Mouse (Mus musculus): ENCODE results near the gene Kcnj3. TPM values are rescaled to one million over a fixed set of nuclear protein-coding genes. Genes with fewer than 3 reads are reported as not detected.

The Kcnj3 gene
- polyA plus RNA-seq, 1 experiment = not detected

DNA sequence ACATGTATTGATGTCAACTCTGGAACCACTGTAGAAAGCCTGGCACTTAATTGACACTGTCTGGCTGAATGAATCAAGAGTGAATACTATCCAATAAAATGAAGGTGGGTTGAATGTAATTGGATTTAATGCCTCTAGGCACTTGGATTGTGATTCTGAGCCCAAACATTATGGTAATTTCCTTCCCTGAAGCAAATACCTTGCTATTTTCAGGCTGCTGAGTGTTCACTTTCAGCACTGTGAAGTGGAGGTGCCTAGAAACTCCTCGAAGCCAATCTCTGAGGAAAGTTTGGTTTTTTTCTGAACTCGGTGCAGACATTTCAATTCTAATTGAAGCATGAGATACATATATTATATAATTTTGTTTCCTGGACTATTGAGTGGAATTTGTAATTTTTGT lies 99.2 kb downstream of the Kcnj3 start:
- no peak for TF ChIP-seq MAX (IDR thresholded peaks at IDR 0.05; ENCODE audit: low read depth)
- TF ChIP-seq CEBPB (IDR thresholded peaks at IDR 0.05; ENCODE audit: insufficient read depth, poor library complexity, severe bottlenecking) = no peak
- TF ChIP-seq POLR2AphosphoS2 (IDR thresholded peaks at IDR 0.05; ENCODE audit: insufficient read length, low read depth) = no peak
- TF ChIP-seq TCF12 (IDR thresholded peaks at IDR 0.05; ENCODE audit: insufficient read depth, poor library complexity, severe bottlenecking) = no peak
- TF ChIP-seq USF1 (IDR thresholded peaks at IDR 0.05; ENCODE audit: low read depth) = no peak
- no peak for TF ChIP-seq MYOG (IDR thresholded peaks at IDR 0.05; ENCODE audit: control insufficient read depth in 1 of 3, insufficient read depth in 1 of 3, insufficient read length in 2 of 3, low read depth in 2 of 3)
- TF ChIP-seq TCF3 (IDR thresholded peaks at IDR 0.05; ENCODE audit: insufficient read length, low read depth) = no peak
- no peak for TF ChIP-seq POLR2A (IDR thresholded peaks at IDR 0.05; ENCODE audit: insufficient read length, low read depth)
- no peak for TF ChIP-seq E2F4 (IDR thresholded peaks at IDR 0.05; ENCODE audit: insufficient read depth)
- TF ChIP-seq SRF (IDR thresholded peaks at IDR 0.05; ENCODE audit: control insufficient read depth, insufficient read length, low read depth) = no peak
- TF ChIP-seq MYOD1 (IDR thresholded peaks at IDR 0.05; ENCODE audit: control insufficient read depth in 1 of 3, insufficient read length in 2 of 3, low read depth in 2 of 3) = no peak
- no peak for TF ChIP-seq REST (IDR thresholded peaks at IDR 0.05; ENCODE audit: insufficient read depth, insufficient read length)
- Histone ChIP-seq H3K4me3 (no peak overlapping the region), H3K36me3 (ENCODE audit: control insufficient read depth, insufficient read depth) (no peaks in the 10 kb centered on the region), H3K4me2 (ENCODE audit: low read depth) (no peak overlapping the region), H3K79me2 (ENCODE audit: control insufficient read depth, insufficient read depth) (no peaks in the 10 kb centered on the region), H3K27me3 (ENCODE audit: control insufficient read depth, insufficient read depth, insufficient read length) (no peaks in the 10 kb centered on the region), H3ac (ENCODE audit: control insufficient read depth, insufficient read length) (no peak overlapping the region)

DNA sequence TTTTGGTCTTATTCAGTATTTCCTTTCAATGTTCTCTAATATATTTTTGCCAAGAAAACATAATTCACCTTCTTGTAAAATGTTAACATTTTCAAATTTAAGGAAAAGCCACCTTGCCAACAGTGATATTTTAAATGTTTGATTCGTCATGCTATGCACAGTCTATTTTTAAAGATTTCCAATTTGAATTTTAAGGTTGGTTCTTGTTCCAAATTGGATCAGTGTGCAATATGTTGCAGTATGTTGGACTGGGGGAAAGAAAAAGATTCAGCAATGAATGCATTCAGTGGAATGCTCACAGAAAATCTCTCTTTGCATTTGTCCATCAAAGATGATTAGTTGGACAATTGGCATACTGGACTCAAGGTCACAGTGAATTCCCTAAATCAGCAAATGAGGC lies 99.7 kb downstream of the Kcnj3 start:
- no peaks in the 10 kb centered on the region for H3K27me3 ChIP-seq (ENCODE audit: control insufficient read depth, insufficient read depth, insufficient read length)
- no peaks in the 10 kb centered on the region for H3K36me3 ChIP-seq (ENCODE audit: control insufficient read depth, insufficient read depth)
- H3ac ChIP-seq (ENCODE audit: control insufficient read depth, insufficient read length) = no peak overlapping the region
- H3K4me3 ChIP-seq = no peak overlapping the region
- TF ChIP-seq MAX (IDR thresholded peaks at IDR 0.05; ENCODE audit: low read depth) = no peak
- TF ChIP-seq POLR2A (IDR thresholded peaks at IDR 0.05; ENCODE audit: insufficient read length, low read depth) = no peak
- TF ChIP-seq CEBPB (IDR thresholded peaks at IDR 0.05; ENCODE audit: insufficient read depth, poor library complexity, severe bottlenecking) = no peak
- no peak for TF ChIP-seq E2F4 (IDR thresholded peaks at IDR 0.05; ENCODE audit: insufficient read depth)
- no peak for TF ChIP-seq USF1 (IDR thresholded peaks at IDR 0.05; ENCODE audit: low read depth)
- no peak for TF ChIP-seq MYOG (IDR thresholded peaks at IDR 0.05; ENCODE audit: control insufficient read depth in 1 of 3, insufficient read depth in 1 of 3, insufficient read length in 2 of 3, low read depth in 2 of 3)
- no peak for TF ChIP-seq TCF3 (IDR thresholded peaks at IDR 0.05; ENCODE audit: insufficient read length, low read depth)
- no peak for TF ChIP-seq TCF12 (IDR thresholded peaks at IDR 0.05; ENCODE audit: insufficient read depth, poor library complexity, severe bottlenecking)
- TF ChIP-seq SRF (IDR thresholded peaks at IDR 0.05; ENCODE audit: control insufficient read depth, insufficient read length, low read depth) = no peak
- TF ChIP-seq REST (IDR thresholded peaks at IDR 0.05; ENCODE audit: insufficient read depth, insufficient read length) = no peak
- no peak for TF ChIP-seq MYOD1 (IDR thresholded peaks at IDR 0.05; ENCODE audit: control insufficient read depth in 1 of 3, insufficient read length in 2 of 3, low read depth in 2 of 3)
- H3K79me2 ChIP-seq (ENCODE audit: control insufficient read depth, insufficient read depth) = no peaks in the 10 kb centered on the region
- H3K4me2 ChIP-seq (ENCODE audit: low read depth) = no peak overlapping the region

DNA sequence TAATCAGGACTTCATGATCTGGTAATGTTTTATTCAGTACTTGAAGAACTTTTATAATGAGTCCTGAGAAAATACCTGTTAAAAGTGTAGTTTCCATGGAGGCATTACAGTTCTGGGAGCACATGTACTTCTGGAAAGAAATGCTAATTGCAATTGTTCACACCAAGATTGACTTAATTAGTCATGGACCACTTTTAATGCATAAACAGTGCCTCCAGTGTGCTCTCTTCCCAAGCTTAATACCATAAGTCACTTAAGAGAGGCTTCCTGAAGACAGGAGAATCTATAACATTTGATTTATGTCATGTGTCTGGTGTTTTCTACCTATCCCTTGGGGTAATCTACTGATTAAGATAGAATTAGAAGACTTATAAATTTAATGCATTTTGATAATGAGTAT lies 111.8 kb downstream of the Kcnj3 start:
- Histone ChIP-seq H3K36me3 (ENCODE audit: control insufficient read depth, insufficient read depth) (no peaks in the 10 kb centered on the region), H3K27me3 (ENCODE audit: control insufficient read depth, insufficient read depth, insufficient read length) (no peaks in the 10 kb centered on the region), H3K4me2 (ENCODE audit: low read depth) (no peak overlapping the region), H3K79me2 (ENCODE audit: control insufficient read depth, insufficient read depth) (no peaks in the 10 kb centered on the region), H3K4me3 (no peak overlapping the region), H3ac (ENCODE audit: control insufficient read depth, insufficient read length) (no peak overlapping the region)
- TF ChIP-seq POLR2AphosphoS2 (IDR thresholded peaks at IDR 0.05; ENCODE audit: insufficient read length, low read depth) (no peak), REST (IDR thresholded peaks at IDR 0.05; ENCODE audit: insufficient read depth, insufficient read length) (no peak), MYOD1 (IDR thresholded peaks at IDR 0.05; ENCODE audit: control insufficient read depth in 1 of 3, insufficient read length in 2 of 3, low read depth in 2 of 3) (no peak), E2F4 (IDR thresholded peaks at IDR 0.05; ENCODE audit: insufficient read depth) (no peak), TCF3 (IDR thresholded peaks at IDR 0.05; ENCODE audit: insufficient read length, low read depth) (no peak), SRF (IDR thresholded peaks at IDR 0.05; ENCODE audit: control insufficient read depth, insufficient read length, low read depth) (no peak), MYOG (IDR thresholded peaks at IDR 0.05; ENCODE audit: control insufficient read depth in 1 of 3, insufficient read depth in 1 of 3, insufficient read length in 2 of 3, low read depth in 2 of 3) (no peak), TCF12 (IDR thresholded peaks at IDR 0.05; ENCODE audit: insufficient read depth, poor library complexity, severe bottlenecking) (no peak), CEBPB (IDR thresholded peaks at IDR 0.05; ENCODE audit: insufficient read depth, poor library complexity, severe bottlenecking) (no peak), USF1 (IDR thresholded peaks at IDR 0.05; ENCODE audit: low read depth) (no peak), MAX (IDR thresholded peaks at IDR 0.05; ENCODE audit: low read depth) (no peak), POLR2A (IDR thresholded peaks at IDR 0.05; ENCODE audit: insufficient read length, low read depth) (no peak)

DNA sequence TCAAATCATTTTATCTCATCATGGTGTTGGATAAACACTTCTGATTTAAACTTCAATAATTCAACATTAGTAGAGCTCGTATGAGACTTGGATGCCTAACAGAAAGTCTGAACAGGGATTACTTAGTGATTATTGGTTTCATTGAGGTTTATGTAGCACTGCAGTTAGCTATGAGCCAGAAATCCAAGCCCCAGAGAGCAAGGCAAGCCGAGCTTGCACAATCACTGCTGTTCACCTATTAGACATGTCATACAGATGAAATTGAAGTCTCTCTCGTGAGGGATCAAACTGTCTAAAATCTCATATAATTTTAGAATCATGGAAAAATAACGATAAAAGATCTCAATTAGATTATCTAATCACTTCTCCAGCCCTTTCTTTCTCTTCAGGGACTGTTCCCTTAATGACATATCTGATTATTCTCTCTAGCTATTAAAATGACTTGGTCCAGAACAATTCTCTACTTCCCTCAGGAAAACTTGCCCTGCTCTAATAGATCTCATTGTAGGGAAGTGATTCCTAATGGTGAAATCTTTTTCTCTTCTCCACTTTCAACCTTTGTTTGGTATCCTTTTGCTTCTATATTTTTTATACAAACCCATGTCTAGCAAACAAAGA lies 122.7 kb downstream of the Kcnj3 start:
- Histone ChIP-seq H3K4me3 (no peak overlapping the region), H3K27me3 (ENCODE audit: control insufficient read depth, insufficient read depth, insufficient read length) (no peaks in the 10 kb centered on the region), H3ac (ENCODE audit: control insufficient read depth, insufficient read length) (no peak overlapping the region), H3K79me2 (ENCODE audit: control insufficient read depth, insufficient read depth) (no peaks in the 10 kb centered on the region), H3K36me3 (ENCODE audit: control insufficient read depth, insufficient read depth) (no peaks in the 10 kb centered on the region), H3K4me2 (ENCODE audit: low read depth) (no peak overlapping the region)
- TF ChIP-seq POLR2AphosphoS2 (IDR thresholded peaks at IDR 0.05; ENCODE audit: insufficient read length, low read depth) (no peak), TCF12 (IDR thresholded peaks at IDR 0.05; ENCODE audit: insufficient read depth, poor library complexity, severe bottlenecking) (no peak), TCF3 (IDR thresholded peaks at IDR 0.05; ENCODE audit: insufficient read length, low read depth) (no peak)

DNA sequence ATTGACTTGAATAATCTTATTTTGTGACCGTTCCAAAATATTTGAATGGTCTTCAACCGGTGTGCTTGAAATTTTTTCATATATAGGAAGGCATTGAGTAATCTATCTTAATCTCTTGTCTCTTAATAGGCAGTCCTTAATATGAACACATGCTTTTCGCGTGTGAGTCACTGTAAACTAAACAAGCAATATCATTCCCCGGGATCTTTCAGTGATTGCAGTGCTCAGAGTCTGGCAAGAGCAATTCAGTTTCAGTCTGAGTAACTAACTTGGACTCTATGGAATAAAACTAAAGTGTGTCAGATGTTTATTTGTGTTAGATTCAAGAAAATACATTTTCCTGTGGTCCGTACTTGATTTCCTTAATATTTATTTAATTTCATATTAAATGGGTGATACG lies 133.5 kb downstream of the Kcnj3 start:
- Histone ChIP-seq H3K4me2 (ENCODE audit: low read depth) (peak overlapping the region; percentile 5), H3K79me2 (ENCODE audit: control insufficient read depth, insufficient read depth) (no peaks in the 10 kb centered on the region), H3ac (ENCODE audit: control insufficient read depth, insufficient read length) (no peak overlapping the region), H3K36me3 (ENCODE audit: control insufficient read depth, insufficient read depth) (no peaks in the 10 kb centered on the region), H3K4me3 (no peak overlapping the region), H3K27me3 (ENCODE audit: control insufficient read depth, insufficient read depth, insufficient read length) (no peaks in the 10 kb centered on the region)
- TF ChIP-seq TCF12 (IDR thresholded peaks at IDR 0.05; ENCODE audit: insufficient read depth, poor library complexity, severe bottlenecking) (no peak), TCF3 (IDR thresholded peaks at IDR 0.05; ENCODE audit: insufficient read length, low read depth) (no peak), E2F4 (IDR thresholded peaks at IDR 0.05; ENCODE audit: insufficient read depth) (no peak), USF1 (IDR thresholded peaks at IDR 0.05; ENCODE audit: low read depth) (no peak), CEBPB (IDR thresholded peaks at IDR 0.05; ENCODE audit: insufficient read depth, poor library complexity, severe bottlenecking) (no peak), MYOG (IDR thresholded peaks at IDR 0.05; ENCODE audit: control insufficient read depth in 1 of 3, insufficient read depth in 1 of 3, insufficient read length in 2 of 3, low read depth in 2 of 3) (no peak), POLR2A (IDR thresholded peaks at IDR 0.05; ENCODE audit: insufficient read length, low read depth) (no peak), SRF (IDR thresholded peaks at IDR 0.05; ENCODE audit: control insufficient read depth, insufficient read length, low read depth) (no peak), MYOD1 (IDR thresholded peaks at IDR 0.05; ENCODE audit: control insufficient read depth in 1 of 3, insufficient read length in 2 of 3, low read depth in 2 of 3) (no peak), POLR2AphosphoS2 (IDR thresholded peaks at IDR 0.05; ENCODE audit: insufficient read length, low read depth) (no peak), MAX (IDR thresholded peaks at IDR 0.05; ENCODE audit: low read depth) (no peak), REST (IDR thresholded peaks at IDR 0.05; ENCODE audit: insufficient read depth, insufficient read length) (no peak)
